In the genomic region with DNA sequence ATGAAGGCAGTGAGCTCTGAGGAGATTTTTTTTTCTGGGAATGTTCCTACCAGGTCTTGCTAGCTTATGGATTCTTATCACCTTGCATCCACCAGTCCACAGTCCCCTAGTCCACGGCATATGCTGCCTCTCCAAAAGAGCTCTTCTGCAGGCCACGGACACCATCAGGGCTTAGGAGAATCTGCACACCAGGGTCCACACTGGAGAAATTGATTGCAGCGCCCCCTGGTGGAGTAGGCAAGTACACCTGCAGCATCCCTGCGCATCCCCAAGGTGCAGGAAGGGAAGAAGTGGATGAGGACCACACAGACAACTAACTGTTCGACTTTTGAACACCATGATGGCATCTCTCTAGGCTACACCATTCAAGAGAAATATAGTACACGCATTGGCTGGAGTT, we compare ENCODE assay signal across 9 mouse cellular contexts.
DNase-seq lines count a peak whose midpoint lies in the region; ATAC-seq and TF ChIP-seq lines count a peak whose summit lies in the region.
"Had no signal": no experiment of that assay in that cellular context is flagged by ENCODE, and none has a peak within 500 bp of the region (broad histone marks: within the 10 kb centered on the region; RNA-seq: fewer than 3 reads in every experiment).

No protein-coding gene starts in this region.

- no peak overlapping the region for H3K27ac ChIP-seq in intestine, postnatal 0 days (ENCODE audit: low read depth, low read length)
- H3K27ac ChIP-seq in intestine, embryonic 15.5 days: no peak overlapping the region
- no peak overlapping the region for H3K27ac ChIP-seq in forebrain, embryonic 11.5 days (ENCODE audit: low read depth, low read length)
- no peak overlapping the region for H3K27ac ChIP-seq in kidney, embryonic 16.5 days (ENCODE audit: low read length)
- no peak overlapping the region for H3K27ac ChIP-seq in lung, postnatal 0 days (ENCODE audit: low read length)
- H3K27ac ChIP-seq: liver, embryonic 15.5 days had no signal

- no peaks in the 10 kb centered on the region for H3K36me3 ChIP-seq in intestine, postnatal 0 days (ENCODE audit: control insufficient read depth, insufficient read depth)
- H3K36me3 ChIP-seq in intestine, embryonic 15.5 days: no peaks in the 10 kb centered on the region
- no peaks in the 10 kb centered on the region for H3K36me3 ChIP-seq in forebrain, embryonic 11.5 days (ENCODE audit: control insufficient read depth, insufficient read depth, low read length)
- no peaks in the 10 kb centered on the region for H3K36me3 ChIP-seq in kidney, embryonic 16.5 days (ENCODE audit: insufficient read depth, low read length)
- H3K36me3 ChIP-seq in lung, postnatal 0 days (ENCODE audit: insufficient read depth, low read length): no peaks in the 10 kb centered on the region
- H3K36me3 ChIP-seq: liver, embryonic 15.5 days had no signal

- H3K9me3 ChIP-seq in intestine, postnatal 0 days (ENCODE audit: control insufficient read depth): no peaks in the 10 kb centered on the region
- no peaks in the 10 kb centered on the region for H3K9me3 ChIP-seq in intestine, embryonic 15.5 days
- H3K9me3 ChIP-seq in forebrain, embryonic 11.5 days (ENCODE audit: control insufficient read depth, low read length): no peaks in the 10 kb centered on the region
- H3K9me3 ChIP-seq in kidney, embryonic 16.5 days (ENCODE audit: low read length): no peaks in the 10 kb centered on the region
- H3K9me3 ChIP-seq in lung, postnatal 0 days (ENCODE audit: low read length): no peaks in the 10 kb centered on the region
- H3K9me3 ChIP-seq: liver, embryonic 15.5 days had no signal

- no peak for ATAC-seq in intestine, postnatal 0 days
- no peak for ATAC-seq in intestine, embryonic 15.5 days
- ATAC-seq in forebrain, embryonic 11.5 days (replicated peaks; ENCODE audit: low FRiP score): peak; percentile 51
- ATAC-seq in kidney, embryonic 16.5 days (ENCODE audit: low FRiP score, low TSS enrichment): peak; percentile 46; the same call in 1 of the 2 replicates
- no peak for ATAC-seq in lung, postnatal 0 days

- TF ChIP-seq EP300 in lung, postnatal 0 days (IDR thresholded peaks at IDR 0.05): no peak

- peak; percentile 84 for TF ChIP-seq CTCF in intestine, postnatal 0 days (IDR thresholded peaks at IDR 0.05; ENCODE audit: low read depth)
- peak; percentile 83 for TF ChIP-seq CTCF in lung, postnatal 0 days (IDR thresholded peaks at IDR 0.05)

- peak; percentile 38 to 54 for DNase-seq in adrenal gland, postnatal 4 days (ENCODE audit: low spot score in 2 of 2)
- peak; percentile 84 for DNase-seq in forebrain, embryonic 11.5 days (ENCODE audit: low spot score)
- peak; percentile 51 for DNase-seq in lung, postnatal 0 days (ENCODE audit: low spot score)
- DNase-seq in right cerebral cortex, adult 18-20 months: peak; percentile 74
- peak; percentile 4 for DNase-seq in yolk sac, embryonic 10.5 days (ENCODE audit: low spot score)

- no peaks in the 10 kb centered on the region for H3K4me1 ChIP-seq in intestine, postnatal 0 days (replicated peaks; ENCODE audit: control insufficient read depth, insufficient read depth, low read length)
- no peaks in the 10 kb centered on the region for H3K4me1 ChIP-seq in intestine, embryonic 15.5 days (replicated peaks)
- no peaks in the 10 kb centered on the region for H3K4me1 ChIP-seq in forebrain, embryonic 11.5 days (replicated peaks; ENCODE audit: control insufficient read depth, insufficient read depth, low read length)
- H3K4me1 ChIP-seq in kidney, embryonic 16.5 days (ENCODE audit: insufficient read depth, low read length): no peaks in the 10 kb centered on the region
- no peaks in the 10 kb centered on the region for H3K4me1 ChIP-seq in lung, postnatal 0 days (ENCODE audit: insufficient read depth, low read depth, low read length)
- H3K4me1 ChIP-seq: liver, embryonic 15.5 days had no signal

- no peaks in the 10 kb centered on the region for H3K27me3 ChIP-seq in intestine, postnatal 0 days (replicated peaks; ENCODE audit: control insufficient read depth, insufficient read depth, low read length)
- H3K27me3 ChIP-seq in intestine, embryonic 15.5 days (replicated peaks): no peaks in the 10 kb centered on the region
- H3K27me3 ChIP-seq in forebrain, embryonic 11.5 days (ENCODE audit: control insufficient read depth, insufficient read depth, low read length): no peaks in the 10 kb centered on the region
- H3K27me3 ChIP-seq in kidney, embryonic 16.5 days (ENCODE audit: insufficient read depth, low read length): no peaks in the 10 kb centered on the region
- H3K27me3 ChIP-seq in lung, postnatal 0 days (replicated peaks; ENCODE audit: insufficient read depth, low read length): no peaks in the 10 kb centered on the region
- H3K27me3 ChIP-seq: liver, embryonic 15.5 days had no signal

- H3K9ac ChIP-seq in intestine, postnatal 0 days (ENCODE audit: low read depth, low read length): no peak overlapping the region
- H3K9ac ChIP-seq in intestine, embryonic 15.5 days: no peak overlapping the region
- no peak overlapping the region for H3K9ac ChIP-seq in forebrain, embryonic 11.5 days (ENCODE audit: low read length)
- H3K9ac ChIP-seq in kidney, embryonic 16.5 days (replicated peaks; ENCODE audit: low read length): no peak overlapping the region
- H3K9ac ChIP-seq in lung, postnatal 0 days (replicated peaks; ENCODE audit: low read depth): no peak overlapping the region
- H3K9ac ChIP-seq: liver, embryonic 15.5 days had no signal

- WGBS in intestine, postnatal 0 days: 26% methylated on average over 6 of the region's 6 CpGs
- WGBS in intestine, embryonic 15.5 days: 36% methylated on average over 6 of the region's 6 CpGs
- 28% methylated on average over 6 of the region's 6 CpGs for WGBS in forebrain, embryonic 11.5 days
- 26% methylated on average over 6 of the region's 6 CpGs for WGBS in kidney, embryonic 16.5 days
- 30% methylated on average over 6 of the region's 6 CpGs for WGBS in lung, postnatal 0 days

- H3K4me3 ChIP-seq in intestine, postnatal 0 days (ENCODE audit: low read depth, low read length): no peak overlapping the region
- no peak overlapping the region for H3K4me3 ChIP-seq in intestine, embryonic 15.5 days (replicated peaks)
- H3K4me3 ChIP-seq in forebrain, embryonic 11.5 days (ENCODE audit: low read depth, low read length): no peak overlapping the region
- H3K4me3 ChIP-seq in kidney, embryonic 16.5 days (ENCODE audit: low read length): no peak overlapping the region
- no peak overlapping the region for H3K4me3 ChIP-seq in lung, postnatal 0 days (ENCODE audit: low read depth, low read length)
- H3K4me3 ChIP-seq: liver, embryonic 15.5 days had no signal

- no peak overlapping the region for H3K4me2 ChIP-seq in intestine, postnatal 0 days (replicated peaks; ENCODE audit: low read depth)
- H3K4me2 ChIP-seq in intestine, embryonic 15.5 days (replicated peaks): no peak overlapping the region
- H3K4me2 ChIP-seq in forebrain, embryonic 11.5 days (ENCODE audit: low read depth, low read length, severe bottlenecking): no peak overlapping the region
- no peak overlapping the region for H3K4me2 ChIP-seq in kidney, embryonic 16.5 days (replicated peaks; ENCODE audit: low read depth, low read length)
- H3K4me2 ChIP-seq in lung, postnatal 0 days (replicated peaks; ENCODE audit: low read depth, low read length): no peak overlapping the region
- H3K4me2 ChIP-seq: liver, embryonic 15.5 days had no signal

Comparison
In these comparisons a context has a peak if more than half of its experiments do, and no peak if none do; other contexts are left out.
1. ATAC-seq: peak in forebrain, embryonic 11.5 days (single experiment) and kidney, embryonic 16.5 days (single experiment); none in intestine, postnatal 0 days (single experiment), intestine, embryonic 15.5 days (single experiment) and lung, postnatal 0 days (single experiment).
2. DNase-seq: peak in every context shown above with its lines; median percentile 84 in forebrain, embryonic 11.5 days; 74 in right cerebral cortex, adult 18-20 months; 51 in lung, postnatal 0 days; 46 in adrenal gland, postnatal 4 days; 4 in yolk sac, embryonic 10.5 days.